In genomic region chr6:119319358-119319757, GRCm38 (mm10) we compare ENCODE assay signal across 13 mouse cellular contexts. TPM values are rescaled to one million over a fixed set of nuclear protein-coding genes. Genes with fewer than 3 reads are reported as not detected.
DNase-seq lines count a peak whose midpoint lies in the region; TF ChIP-seq lines count a peak whose summit lies in the region.
"Had no signal": no experiment of that assay in that cellular context is flagged by ENCODE, and none has a peak within 500 bp of the region (broad histone marks: within the 10 kb centered on the region; RNA-seq: fewer than 3 reads in every experiment).

No protein-coding gene starts in this region.

- no peak overlapping the region for H3K4me3 ChIP-seq in layer of hippocampus, adult 2 months
- H3K4me3 ChIP-seq in cortical plate, adult 2 months (ENCODE audit: insufficient read depth, low read length) = no peak overlapping the region
- H3K4me3 ChIP-seq: erythroblast, embryonic 14.5 days; heart, embryonic 15.5 days; intestine, embryonic 15.5 days; liver, embryonic 15.5 days had no signal

- DNase-seq in layer of hippocampus, adult 2 months (ENCODE audit: low spot score in 2 of 2) = no peak
- DNase-seq in layer of hippocampus, adult 9-10 months (ENCODE audit: low spot score) = no peak
- DNase-seq in thymus, postnatal 4 days = peak; percentile 49
- no peak for DNase-seq in thymus, postnatal 0 days (ENCODE audit: low spot score)
- no peak for DNase-seq in urinary bladder, adult 18-20 months (ENCODE audit: low spot score in 2 of 2)
- DNase-seq in cerebellum, adult 11-12 months = no peak
- DNase-seq: embryo, embryonic 11 days; gastrocnemius, postnatal 25 days had no signal

- no peak overlapping the region for H3K27ac ChIP-seq in layer of hippocampus, adult 2 months
- H3K27ac ChIP-seq in cortical plate, adult 2 months (ENCODE audit: insufficient read depth, low read length) = no peak overlapping the region
- H3K27ac ChIP-seq: heart, embryonic 15.5 days; intestine, embryonic 15.5 days; liver, embryonic 15.5 days had no signal

- no peak for TF ChIP-seq POLR2A in cortical plate, adult 2 months (IDR thresholded peaks at IDR 0.05; ENCODE audit: extremely low read depth, insufficient read depth, low read length)

- peak; percentile 73 for TF ChIP-seq CTCF in layer of hippocampus, adult 2 months (conservative IDR thresholded peaks at IDR 0.05)
- peak; percentile 33; the same call in 1 of the 2 replicates for TF ChIP-seq CTCF in cortical plate, adult 2 months (IDR thresholded peaks at IDR 0.05; ENCODE audit: extremely low read depth, insufficient read depth, low read length)

- H3K4me1 ChIP-seq in cortical plate, adult 2 months (ENCODE audit: control insufficient read depth, insufficient read depth, low read length) = peaks cover 6% of the 10 kb centered on the region
- H3K4me1 ChIP-seq: heart, embryonic 15.5 days; intestine, embryonic 15.5 days; liver, embryonic 15.5 days had no signal

RNA-seq across cellular contexts. Expression of gene Lrtm2, which starts 11.2 kb away (rescaled TPM):
- 10 to 100 TPM; 43.3 to 44.6 TPM for total RNA-seq in layer of hippocampus, adult 2 months (2021)
- 0.36 and 0.38 TPM in 2 replicates for polyA plus RNA-seq in thymus, postnatal 0 days (2015; fragmentation: Nextera tagmentation; extraction: Ambion mirVana)
- 49.9 and 50.2 TPM in 2 replicates for polyA plus RNA-seq in cortical plate, adult 2 months (2012; rRNA removed)
- polyA plus RNA-seq: erythroblast, embryonic 14.5 days had no signal

Comparison
In these comparisons a context has a peak if more than half of its experiments do, and no peak if none do; other contexts are left out.
1. RNA of gene Lrtm2, which starts 11.2 kb away (polyA plus RNA-seq): 49.9 to 50.2 TPM in cortical plate, adult 2 months; 0.36 to 0.38 TPM in thymus, postnatal 0 days; every median in the first group is over 10 times any median in the second.